Mouse (Mus musculus) left cerebral cortex, adult 2 months (tissue): Measurements from ENCODE around the gene Tmc1. TPM values are rescaled to one million over a fixed set of nuclear protein-coding genes. Genes with fewer than 3 reads are reported as not detected.
A peak's percentile ranks its signal among the peaks of the same experiment; 100 is the strongest.

ENCODE experiments used
- DNase-seq, 2 experiments: peaks; one replicate each; pipeline ENCODE4 v3.0.0; 2021 to 2022; ENCODE audit warnings: low spot score in 2 of 2, mixed read lengths in 1 of 2; ENCODE audit errors: extremely low spot score in 1 of 2
- H3K27ac ChIP-seq: fragments of 200-600 bp; 2 replicates; pipeline ENCODE4 v1.8.1; 2022
- H3K4me3 ChIP-seq: fragments of 200-600 bp; 2 replicates; pipeline ENCODE4 v1.8.1; 2022
- CTCF ChIP-seq: fragments of 200-600 bp; IDR thresholded peaks from 2 replicates; pipeline ENCODE4 v1.8.1; 2022; ENCODE audit warnings: antibody characterized with exemption, mild to moderate bottlenecking, moderate library complexity
- intact Hi-C: fragments of 180-260 bp; cut with DNase I; formaldehyde crosslinking; loops from one replicate; pipeline ENCODE4 v1.15.1; 2025
- total RNA-seq, 2 experiments: library from RNA; stranded (reverse); gene quantifications; 2 replicates each; pipeline ENCODE4 v1.2.3; 2021

Tmc1 gene
- total RNA-seq, 2 experiments from 2014 or later: 0.49 to 0.70 TPM

DNA sequence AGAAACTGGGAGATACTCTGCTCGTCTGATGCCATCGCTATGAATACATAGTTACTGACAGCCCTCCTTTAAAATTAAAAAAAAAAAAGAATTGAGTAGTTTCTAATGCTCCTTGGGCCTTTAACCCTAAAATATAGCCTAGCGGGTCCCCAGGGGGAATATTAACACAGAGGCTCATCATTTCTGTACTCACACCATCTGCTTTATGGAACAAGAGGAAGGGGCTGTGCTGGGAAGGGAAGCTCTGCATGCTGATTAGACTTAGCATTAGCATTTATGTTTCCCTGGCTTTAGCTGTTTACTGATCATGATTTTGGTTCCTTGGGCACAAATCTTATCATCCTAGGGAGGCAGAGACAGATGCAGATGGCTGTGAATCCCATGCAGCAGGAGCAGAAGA lies 159.0 kb downstream of the Tmc1 start:
- DNase-seq: no peak
- intact Hi-C loops: loop anchor here (5.0 kb wide), 2 partner anchors 952 to 1507 kb away; no protein-coding TSS in a partner anchor

DNA sequence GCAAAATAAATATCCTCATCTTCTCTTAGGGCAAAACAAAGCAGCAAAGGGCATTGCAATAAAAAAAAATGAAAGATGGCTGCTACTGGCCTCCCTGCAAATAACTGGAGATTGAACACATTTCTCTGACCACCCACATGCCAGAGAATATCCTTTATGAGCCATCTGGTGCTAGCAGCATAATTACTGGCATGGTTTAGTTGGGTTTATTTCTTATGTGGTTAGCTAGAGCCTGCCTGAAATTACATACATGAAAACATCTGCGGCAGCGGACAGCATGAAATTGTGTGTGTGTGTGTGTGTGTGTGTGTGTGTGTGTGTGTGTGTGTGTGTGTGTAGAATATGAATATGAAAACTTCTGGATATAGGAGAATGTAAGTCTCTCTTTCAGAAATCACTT lies 161.2 kb downstream of the Tmc1 start:
- TF ChIP-seq CTCF: no peak
- no peak overlapping the region for H3K4me3 ChIP-seq
- H3K27ac ChIP-seq: no peak overlapping the region
- intact Hi-C loops: no loop called here
- no peak for DNase-seq

More for the DNA sequence above, 159.0 kb downstream of the Tmc1 start:
- TF ChIP-seq CTCF: no peak
- Histone ChIP-seq H3K27ac (no peak overlapping the region), H3K4me3 (no peak overlapping the region)

DNA sequence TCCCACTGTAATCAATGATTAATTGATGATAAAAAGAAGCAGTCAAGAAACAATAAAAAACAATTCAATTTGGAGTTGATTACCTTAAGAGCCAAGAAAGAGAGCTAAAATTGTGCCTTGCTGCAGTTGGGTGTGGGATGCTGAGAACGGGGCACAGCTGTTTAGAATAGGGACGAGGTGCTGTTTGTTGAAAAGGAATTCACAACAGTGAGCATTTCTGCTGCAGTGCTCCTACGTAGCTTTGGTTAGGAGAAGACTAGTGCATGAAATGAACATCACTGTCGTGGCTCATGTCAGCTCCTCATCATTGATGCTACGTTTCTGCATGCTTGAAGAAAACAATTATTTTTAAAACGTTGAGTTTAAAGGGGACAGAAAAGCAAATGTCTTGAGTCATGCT lies 166.7 kb downstream of the Tmc1 start:
- no peak overlapping the region for H3K27ac ChIP-seq
- no peak for DNase-seq
- H3K4me3 ChIP-seq: no peak overlapping the region
- TF ChIP-seq CTCF: no peak
- intact Hi-C loops: no loop called here

DNA sequence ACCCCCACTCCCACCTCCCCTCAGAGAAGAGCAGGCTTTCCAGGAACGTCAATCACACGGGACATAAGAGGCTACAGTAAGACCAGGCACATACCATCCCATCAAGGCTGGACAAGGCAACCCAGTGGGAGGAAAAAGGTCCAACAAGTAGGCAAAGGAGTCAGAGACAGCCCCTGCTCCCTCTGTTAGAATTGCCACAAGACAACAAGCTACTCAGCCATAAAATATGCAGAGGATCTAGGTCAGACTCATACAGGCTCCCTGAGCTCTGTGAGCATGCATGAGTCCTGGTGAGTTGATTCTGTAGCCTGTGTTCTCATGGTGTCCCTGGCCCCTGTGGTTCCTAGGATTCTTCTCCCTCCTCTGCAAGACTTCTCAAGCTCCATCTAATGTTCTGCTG lies 178.3 kb downstream of the Tmc1 start:
- no peak overlapping the region for H3K27ac ChIP-seq
- intact Hi-C loops: no loop called here
- DNase-seq: no peak
- H3K4me3 ChIP-seq: no peak overlapping the region
- no peak for TF ChIP-seq CTCF

DNA sequence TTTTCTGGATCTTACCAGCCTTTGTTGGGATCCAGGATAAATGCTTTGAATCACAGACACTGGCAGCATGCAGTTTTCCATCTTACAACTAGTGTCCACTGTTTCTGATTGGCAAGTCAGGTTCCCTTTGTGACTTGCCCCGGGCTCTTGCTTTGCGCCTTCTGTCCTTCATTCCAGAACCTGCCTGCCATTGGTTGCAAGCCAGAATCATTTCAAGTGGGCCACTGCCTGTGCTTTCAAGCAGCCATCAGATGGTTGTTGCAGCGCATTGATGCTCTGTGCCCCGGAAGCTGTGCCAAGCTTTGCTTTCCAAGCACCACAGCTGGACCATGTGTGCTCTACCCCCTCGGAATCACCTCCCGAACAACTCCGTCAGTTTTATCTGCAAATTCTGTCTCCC lies 180.1 kb downstream of the Tmc1 start:
- Histone ChIP-seq H3K4me3 (no peak overlapping the region), H3K27ac (no peak overlapping the region)
- TF ChIP-seq CTCF: no peak
- intact Hi-C loops: no loop called here
- no peak for DNase-seq

DNA sequence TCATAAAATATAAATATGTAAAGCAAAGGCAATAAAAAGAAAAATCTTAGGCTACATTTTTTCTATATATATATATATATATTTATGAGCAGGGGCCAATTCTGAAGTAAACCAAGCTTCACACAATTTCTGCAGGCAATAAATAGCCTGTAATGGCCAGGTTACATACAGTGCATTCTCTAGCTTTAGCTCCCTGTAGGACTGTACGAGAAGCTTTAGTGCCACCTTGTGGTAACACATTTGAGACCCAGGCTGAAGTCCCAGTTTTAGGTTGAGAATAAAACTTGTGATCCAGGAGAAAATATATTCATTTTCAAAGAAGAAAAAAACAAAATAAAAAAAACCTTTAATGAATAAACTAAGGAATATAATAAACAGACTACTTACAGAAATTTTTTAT lies 189.8 kb downstream of the Tmc1 start:
- DNase-seq: peak; percentile 13 to 21
- Histone ChIP-seq H3K4me3 (no peak overlapping the region), H3K27ac (no peak overlapping the region)
- TF ChIP-seq CTCF: peak; percentile 70
- intact Hi-C loops: loop anchor here (10.0 kb wide), 3 partner anchors 319 to 1889 kb away; no protein-coding TSS in a partner anchor

DNA sequence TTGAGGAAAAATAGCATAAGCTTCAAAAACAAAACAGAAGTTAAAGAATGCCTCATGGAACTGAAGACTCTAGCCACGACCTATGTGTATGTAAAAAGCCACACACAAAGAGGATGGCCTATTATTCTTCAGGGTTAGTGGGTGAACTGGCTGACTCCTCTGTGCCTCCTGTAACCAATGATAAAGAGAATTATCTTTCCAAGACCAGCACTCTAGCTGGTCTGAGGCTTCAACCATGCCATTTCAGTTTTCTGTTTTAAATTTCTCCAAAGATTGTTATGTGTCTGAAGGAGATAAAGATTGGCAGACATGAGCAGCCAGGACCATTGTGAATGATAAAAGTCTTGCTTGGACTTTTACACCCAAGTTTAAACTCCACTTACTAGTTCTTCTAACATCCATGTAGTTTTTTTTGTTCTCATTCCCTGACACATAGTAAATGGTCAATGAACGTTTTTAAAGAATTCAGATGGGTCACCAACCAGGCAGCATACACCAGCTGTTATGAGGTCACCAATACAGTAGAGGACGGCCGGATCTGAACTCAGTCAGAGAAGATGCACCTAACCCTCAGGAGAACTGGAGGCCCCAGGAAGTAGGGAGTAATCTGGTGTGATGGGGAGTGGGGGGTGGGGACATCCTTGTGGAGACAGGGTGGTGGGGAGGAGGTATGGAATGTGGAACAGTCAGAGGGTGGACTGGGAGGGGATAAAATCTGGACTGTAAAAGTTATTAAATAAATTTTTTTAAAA lies 192.2 kb downstream of the Tmc1 start:
- TF ChIP-seq CTCF: no peak
- H3K27ac ChIP-seq: no peak overlapping the region
- no peak for DNase-seq
- H3K4me3 ChIP-seq: no peak overlapping the region
- intact Hi-C loops: loop anchor here (10.0 kb wide), 3 partner anchors 317 to 1887 kb away; no protein-coding TSS in a partner anchor

DNA sequence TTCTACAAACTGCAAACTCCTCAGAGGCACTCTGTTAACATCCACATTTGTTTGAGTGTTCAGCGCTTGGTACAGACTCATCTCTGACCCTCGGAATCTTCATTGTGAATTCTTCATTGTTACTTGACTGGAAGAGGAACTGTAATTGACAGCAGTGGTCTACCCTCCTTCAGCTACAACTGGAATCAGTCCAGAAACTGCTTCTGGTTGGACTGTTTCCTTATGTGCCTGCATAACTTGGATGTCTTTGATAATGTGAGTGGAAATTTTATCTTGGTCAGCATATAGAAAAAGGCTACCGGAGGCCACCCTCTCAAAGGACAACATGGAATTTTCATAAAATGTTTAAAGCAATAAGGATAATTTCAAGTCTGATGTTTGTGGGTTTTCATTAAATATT lies 192.9 kb downstream of the Tmc1 start:
- Histone ChIP-seq H3K27ac (no peak overlapping the region), H3K4me3 (no peak overlapping the region)
- intact Hi-C loops: loop anchor here (10.0 kb wide), 3 partner anchors 316 to 1886 kb away; no protein-coding TSS in a partner anchor
- no peak for TF ChIP-seq CTCF
- DNase-seq: no peak

DNA sequence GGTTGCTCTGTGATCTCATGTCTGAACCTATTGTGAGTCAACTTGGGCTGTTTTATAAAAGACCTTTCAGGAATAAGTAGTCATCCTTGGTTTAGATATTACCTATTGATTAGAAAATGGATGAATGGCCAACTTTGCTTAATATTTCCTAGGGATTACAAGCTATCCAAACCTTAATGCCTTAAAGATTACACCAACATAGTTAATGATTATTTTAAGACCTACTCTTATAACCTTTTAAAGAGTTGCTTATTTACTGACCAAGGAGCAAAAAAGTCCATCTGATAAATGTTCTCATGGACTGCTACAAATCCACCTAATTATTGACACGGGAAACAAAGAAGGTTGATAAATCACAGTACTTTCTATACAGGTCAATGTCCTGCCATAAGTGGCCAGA lies 209.4 kb downstream of the Tmc1 start:
- Histone ChIP-seq H3K27ac (no peak overlapping the region), H3K4me3 (no peak overlapping the region)
- no peak for DNase-seq
- TF ChIP-seq CTCF: no peak
- intact Hi-C loops: no loop called here

Other genes starting within 250 kb of the Tmc1 start
- under 1 TPM; 0.91 TPM for gene Aldh1a7, start 226.6 kb downstream of the Tmc1 start, total RNA-seq